10 mouse cellular contexts compared by ENCODE assay signal in genomic region chr1:35850191-35850545, GRCm38 (mm10).
DNase-seq lines count a peak whose midpoint lies in the region; ATAC-seq and TF ChIP-seq lines count a peak whose summit lies in the region.
"Had no signal": no experiment of that assay in that cellular context is flagged by ENCODE, and none has a peak within 500 bp of the region (broad histone marks: within the 10 kb centered on the region; RNA-seq: fewer than 3 reads in every experiment).

No protein-coding gene starts in this region.

- no peak; the same call in 1 of the 2 replicates for ATAC-seq in forebrain, embryonic 14.5 days
- ATAC-seq in forebrain, embryonic 12.5 days (ENCODE audit: low FRiP score) = no peak
- ATAC-seq in kidney, postnatal 0 days (replicated peaks; ENCODE audit: low FRiP score, low read depth) = no peak
- ATAC-seq in kidney, embryonic 14.5 days (ENCODE audit: low FRiP score, low TSS enrichment) = no peak
- 0 out of 2 replicates have a peak, but pooled peaks have one; percentile 17 for ATAC-seq in common myeloid progenitor, adult 5-6 weeks (replicated peaks; ENCODE audit: low read depth, poor library complexity, severe bottlenecking)
- ATAC-seq in megakaryocyte progenitor cell, adult 5-6 weeks (replicated peaks; ENCODE audit: poor library complexity) = no peak; the same call in 1 of the 2 replicates

- no peak overlapping the region for H3K4me3 ChIP-seq in forebrain, embryonic 14.5 days (ENCODE audit: low read depth, low read length)
- no peak overlapping the region for H3K4me3 ChIP-seq in forebrain, embryonic 12.5 days (replicated peaks)
- H3K4me3 ChIP-seq in kidney, postnatal 0 days (replicated peaks; ENCODE audit: low read depth, low read length) = no peak overlapping the region
- H3K4me3 ChIP-seq in kidney, embryonic 14.5 days (ENCODE audit: low read length) = no peak overlapping the region

- DNase-seq in forebrain, embryonic 14.5 days (ENCODE audit: low spot score) = no peak
- DNase-seq in kidney, postnatal 0 days (ENCODE audit: low spot score) = peak; percentile 10
- DNase-seq in lung, postnatal 25 days (ENCODE audit: low spot score) = peak; percentile 18
- no peak for DNase-seq in cerebellum, adult 11-12 months
- DNase-seq: B cell, adult 2 months had no signal

- H3K36me3 ChIP-seq in forebrain, embryonic 14.5 days (ENCODE audit: control insufficient read depth, insufficient read depth, low read length) = no peaks in the 10 kb centered on the region
- H3K36me3 ChIP-seq in forebrain, embryonic 12.5 days (replicated peaks) = no peaks in the 10 kb centered on the region
- H3K36me3 ChIP-seq in kidney, postnatal 0 days (ENCODE audit: insufficient read depth, low read length) = no peaks in the 10 kb centered on the region
- no peaks in the 10 kb centered on the region for H3K36me3 ChIP-seq in kidney, embryonic 14.5 days (ENCODE audit: control insufficient read depth, insufficient read depth, low read length)

- no peaks in the 10 kb centered on the region for H3K27me3 ChIP-seq in forebrain, embryonic 14.5 days (replicated peaks; ENCODE audit: control insufficient read depth, insufficient read depth, low read length)
- no peaks in the 10 kb centered on the region for H3K27me3 ChIP-seq in forebrain, embryonic 12.5 days
- H3K27me3 ChIP-seq in kidney, postnatal 0 days (ENCODE audit: insufficient read depth, low read length) = no peaks in the 10 kb centered on the region
- no peaks in the 10 kb centered on the region for H3K27me3 ChIP-seq in kidney, embryonic 14.5 days (ENCODE audit: control insufficient read depth, insufficient read depth, low read length)

- H3K9me3 ChIP-seq in forebrain, embryonic 14.5 days (replicated peaks; ENCODE audit: control insufficient read depth, low read length) = no peaks in the 10 kb centered on the region
- H3K9me3 ChIP-seq in forebrain, embryonic 12.5 days = no peaks in the 10 kb centered on the region
- no peaks in the 10 kb centered on the region for H3K9me3 ChIP-seq in kidney, postnatal 0 days (replicated peaks; ENCODE audit: low read length)
- no peaks in the 10 kb centered on the region for H3K9me3 ChIP-seq in kidney, embryonic 14.5 days (ENCODE audit: control insufficient read depth, low read length)

- no peak for TF ChIP-seq CTCF in kidney, postnatal 0 days (IDR thresholded peaks at IDR 0.05; ENCODE audit: low read depth)

- no peak overlapping the region for H3K4me2 ChIP-seq in forebrain, embryonic 14.5 days (ENCODE audit: low read length)
- no peak overlapping the region for H3K4me2 ChIP-seq in forebrain, embryonic 12.5 days
- peak overlapping the region; percentile 23; the same call in 1 of the 2 replicates for H3K4me2 ChIP-seq in kidney, postnatal 0 days (ENCODE audit: low read length)
- H3K4me2 ChIP-seq in kidney, embryonic 14.5 days (replicated peaks; ENCODE audit: low read depth, low read length) = no peak overlapping the region
- H3K4me2 ChIP-seq: liver, embryonic 11.5 days had no signal

- 86% methylated on average over 8 of the region's 8 CpGs for WGBS in forebrain, embryonic 14.5 days
- WGBS in forebrain, embryonic 12.5 days = 90% methylated on average over 8 of the region's 8 CpGs
- WGBS in kidney, postnatal 0 days = 72% methylated on average over 8 of the region's 8 CpGs
- 76% methylated on average over 8 of the region's 8 CpGs for WGBS in kidney, embryonic 14.5 days

- no peak overlapping the region for H3K9ac ChIP-seq in forebrain, embryonic 14.5 days (ENCODE audit: low read length)
- no peak overlapping the region for H3K9ac ChIP-seq in forebrain, embryonic 12.5 days
- H3K9ac ChIP-seq in kidney, postnatal 0 days (ENCODE audit: low read depth, low read length) = no peak overlapping the region
- H3K9ac ChIP-seq in kidney, embryonic 14.5 days (ENCODE audit: low read depth, low read length) = no peak overlapping the region

- no peaks in the 10 kb centered on the region for H3K4me1 ChIP-seq in forebrain, embryonic 14.5 days (ENCODE audit: control insufficient read depth, insufficient read depth, low read length)
- no peaks in the 10 kb centered on the region for H3K4me1 ChIP-seq in forebrain, embryonic 12.5 days
- H3K4me1 ChIP-seq in kidney, postnatal 0 days (replicated peaks; ENCODE audit: insufficient read depth, low read length) = no peaks in the 10 kb centered on the region
- no peaks in the 10 kb centered on the region for H3K4me1 ChIP-seq in kidney, embryonic 14.5 days (ENCODE audit: control insufficient read depth, insufficient read depth, low read length)

- H3K27ac ChIP-seq in forebrain, embryonic 14.5 days (ENCODE audit: low read depth, low read length) = 0 out of 2 replicates have a peak overlapping the region, but pooled peaks have one; percentile 14
- no peak overlapping the region for H3K27ac ChIP-seq in forebrain, embryonic 12.5 days
- peak overlapping the region; percentile 36; the same call in 1 of the 2 replicates for H3K27ac ChIP-seq in kidney, postnatal 0 days
- no peak overlapping the region for H3K27ac ChIP-seq in kidney, embryonic 14.5 days (ENCODE audit: low read depth, low read length)

Comparison
In these comparisons a context has a peak if more than half of its experiments do, and no peak if none do; other contexts are left out.
1. H3K27ac ChIP-seq: peak in forebrain, embryonic 14.5 days (single experiment) and kidney, postnatal 0 days (single experiment); none in forebrain, embryonic 12.5 days (single experiment) and kidney, embryonic 14.5 days (single experiment).
2. DNase-seq: peak in kidney, postnatal 0 days (single experiment) and lung, postnatal 25 days (single experiment); none in forebrain, embryonic 14.5 days (single experiment) and cerebellum, adult 11-12 months (single experiment).